Mouse (Mus musculus) kidney, postnatal 4 days (tissue): ENCODE data around the gene Ssr1.
A peak's percentile ranks its signal among the peaks of the same experiment; 100 is the strongest.

ENCODE experiments used
- DNase-seq, 2 experiments: peaks; one replicate each; pipeline ENCODE4 v3.0.0; 2021; ENCODE audit warnings: mixed read lengths in 2 of 2

The Ssr1 gene

DNA sequence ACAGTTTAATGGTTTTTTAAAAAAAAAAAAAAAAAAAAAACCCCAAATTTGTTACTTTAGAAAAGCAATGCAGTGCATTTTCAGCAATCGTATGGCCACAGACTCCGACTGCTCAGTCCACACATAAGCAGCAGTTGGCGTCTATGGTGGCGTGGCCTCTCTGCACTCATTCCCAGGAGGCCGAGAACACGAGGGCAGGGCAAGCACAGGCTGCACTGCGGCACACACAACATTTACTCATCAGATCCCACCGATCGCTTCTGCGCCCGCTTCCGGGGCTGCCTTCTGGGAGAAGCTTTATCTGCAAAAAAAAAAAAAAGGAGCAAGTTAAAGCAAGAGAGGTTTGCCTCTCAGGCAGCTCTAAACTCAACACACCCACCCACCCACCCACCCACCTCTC lies 14.5 kb downstream of the Ssr1 start:
- DNase-seq = no peak

DNA sequence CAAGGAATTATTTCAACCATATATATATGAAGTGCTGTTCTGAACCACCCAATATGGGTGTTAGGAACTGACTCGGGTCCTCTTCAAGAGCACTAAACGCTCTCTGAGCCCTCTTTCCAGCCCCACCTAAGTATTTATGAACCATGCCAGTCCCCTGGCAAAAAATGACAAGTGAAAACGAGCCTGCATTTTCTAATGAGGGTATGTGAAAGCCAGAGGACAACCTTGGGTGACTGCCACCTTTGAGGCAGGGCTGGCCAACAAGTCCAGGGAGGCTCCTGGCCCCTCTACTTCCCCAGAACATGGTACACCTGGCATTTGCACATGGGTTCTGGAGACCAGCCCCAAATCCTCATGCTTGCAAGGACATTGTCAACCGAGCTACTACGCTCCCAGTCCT lies 19.3 kb downstream of the Ssr1 start:
- no peak for DNase-seq

DNA sequence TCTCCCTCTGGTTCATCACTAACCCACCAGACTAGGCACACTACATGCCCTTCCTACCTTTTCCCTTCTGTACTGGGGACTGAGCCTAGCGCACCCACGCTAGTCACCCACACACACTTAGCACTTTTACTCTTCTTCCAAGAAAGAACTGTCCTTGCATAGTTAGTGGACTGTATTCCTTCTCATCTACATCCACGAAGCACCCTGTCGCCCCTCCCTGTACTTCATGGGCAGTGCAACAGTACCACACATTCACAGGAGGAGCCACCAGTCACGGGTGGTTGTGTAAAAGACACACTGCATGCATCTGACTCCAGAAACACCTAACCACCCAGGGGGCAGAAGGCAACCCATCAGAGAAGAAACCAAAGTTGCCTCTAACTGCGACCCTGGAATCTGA lies 20.0 kb downstream of the Ssr1 start:
- no peak for DNase-seq

DNA sequence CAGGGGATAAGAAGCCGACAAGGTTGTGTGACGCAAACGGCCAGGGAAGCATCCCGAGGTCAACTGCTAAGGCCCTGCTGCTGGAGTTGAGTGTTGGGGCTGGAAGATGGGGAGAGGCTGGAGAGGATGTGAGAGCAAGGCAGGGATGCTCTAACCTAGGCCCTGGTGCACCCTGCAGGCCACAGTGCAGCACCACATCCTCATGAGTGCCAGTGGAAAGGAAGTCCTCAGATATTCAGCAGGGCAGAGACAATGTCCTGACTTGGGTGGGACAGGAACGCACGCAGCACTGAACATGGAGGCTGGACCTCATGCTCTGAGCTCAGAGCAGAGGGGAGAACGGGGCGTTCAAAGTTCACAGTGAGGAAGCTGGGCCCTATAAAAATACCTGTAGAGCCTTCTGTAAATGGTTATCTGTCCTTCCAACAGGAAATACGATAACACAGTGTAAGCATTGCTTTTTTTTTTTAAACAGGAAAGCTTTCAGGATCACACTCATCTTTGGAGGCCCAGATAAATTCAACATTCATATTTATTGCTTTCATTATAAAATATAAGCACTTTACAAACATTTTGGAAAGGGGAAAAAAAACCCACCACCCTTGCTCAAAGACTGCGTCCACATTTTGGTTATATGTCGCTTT lies 23.0 kb downstream of the Ssr1 start:
- DNase-seq = peak in 1 of 2 experiments; percentile 51

DNA sequence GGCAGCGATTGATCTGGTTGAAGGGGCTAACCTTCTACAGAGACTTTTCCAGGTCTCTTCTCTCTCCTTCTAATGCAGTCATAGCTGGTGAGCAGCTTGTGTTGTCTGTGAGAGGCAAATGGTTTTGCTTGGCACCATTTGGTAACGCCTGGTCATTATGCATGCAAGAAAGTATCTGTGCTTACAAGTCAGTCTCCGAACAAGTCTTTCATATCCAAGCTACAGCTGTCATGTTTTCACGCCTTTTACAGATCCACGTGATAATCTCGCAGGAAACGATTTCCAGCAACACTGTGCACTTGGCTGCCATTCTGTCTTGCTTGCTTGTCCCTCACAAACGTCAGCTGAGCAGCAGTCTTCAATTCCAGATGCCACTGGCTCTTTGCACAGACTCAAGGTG lies 24.0 kb downstream of the Ssr1 start:
- DNase-seq = no peak

DNA sequence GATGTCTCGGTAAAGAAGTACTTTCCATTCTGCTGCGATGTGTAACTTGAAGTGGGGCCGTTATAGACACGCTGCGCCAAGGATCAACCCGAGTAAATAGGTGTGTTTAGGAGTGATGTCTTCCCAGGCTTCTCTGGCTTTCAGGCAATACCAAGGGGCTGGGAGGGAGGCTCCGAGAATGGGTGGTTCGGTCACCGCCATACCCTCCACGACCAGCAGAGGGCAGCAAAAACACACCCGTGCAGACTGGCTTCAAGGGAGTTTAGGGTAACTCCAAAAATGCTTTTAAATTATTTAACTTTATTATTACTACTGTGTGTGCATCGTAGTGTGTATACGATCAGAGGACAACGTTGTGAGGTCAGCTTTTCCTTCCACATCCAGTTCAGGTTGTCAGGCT lies 24.7 kb downstream of the Ssr1 start:
- DNase-seq = peak; percentile 93 to 95

DNA sequence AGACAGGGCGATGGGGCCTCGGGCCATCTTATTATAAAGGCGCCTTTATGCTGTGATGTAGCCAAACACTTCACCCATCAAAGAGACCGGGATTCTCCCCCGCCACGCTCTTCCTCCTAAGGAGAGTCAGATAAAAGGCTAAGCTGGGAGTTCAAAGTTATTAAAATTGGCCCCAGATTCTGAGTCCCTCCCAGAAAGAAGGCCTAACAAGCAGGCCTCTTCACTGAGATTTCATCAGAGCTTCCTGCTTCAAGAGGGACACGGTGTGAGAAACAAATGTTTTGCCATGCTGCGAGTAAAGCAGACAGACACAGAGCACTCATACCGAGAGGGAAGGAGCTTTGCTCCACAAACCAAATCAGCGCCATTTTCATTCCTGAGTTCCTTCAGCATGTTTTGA lies 26.5 kb downstream of the Ssr1 start:
- DNase-seq = no peak

DNA sequence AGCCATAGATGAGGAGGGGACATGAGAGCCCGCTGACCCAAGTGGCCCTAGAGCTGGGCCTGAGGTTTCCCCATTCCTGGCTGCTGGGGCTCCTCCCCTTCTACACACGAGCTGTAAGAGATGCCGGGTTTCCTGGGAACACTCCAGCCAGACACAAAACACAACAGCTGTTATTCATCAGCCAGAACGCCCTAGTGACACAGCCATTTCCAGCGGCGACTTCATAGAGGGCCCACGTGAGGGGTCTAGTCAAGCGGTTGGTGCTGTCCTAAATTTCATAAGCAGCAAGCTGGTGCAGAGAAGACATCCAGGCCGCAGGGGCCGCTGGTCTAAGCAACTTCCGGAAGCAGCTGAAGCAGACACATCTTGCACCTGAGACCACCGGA lies 27.0 kb downstream of the Ssr1 start:
- peak; percentile 82 to 87 for DNase-seq

DNA sequence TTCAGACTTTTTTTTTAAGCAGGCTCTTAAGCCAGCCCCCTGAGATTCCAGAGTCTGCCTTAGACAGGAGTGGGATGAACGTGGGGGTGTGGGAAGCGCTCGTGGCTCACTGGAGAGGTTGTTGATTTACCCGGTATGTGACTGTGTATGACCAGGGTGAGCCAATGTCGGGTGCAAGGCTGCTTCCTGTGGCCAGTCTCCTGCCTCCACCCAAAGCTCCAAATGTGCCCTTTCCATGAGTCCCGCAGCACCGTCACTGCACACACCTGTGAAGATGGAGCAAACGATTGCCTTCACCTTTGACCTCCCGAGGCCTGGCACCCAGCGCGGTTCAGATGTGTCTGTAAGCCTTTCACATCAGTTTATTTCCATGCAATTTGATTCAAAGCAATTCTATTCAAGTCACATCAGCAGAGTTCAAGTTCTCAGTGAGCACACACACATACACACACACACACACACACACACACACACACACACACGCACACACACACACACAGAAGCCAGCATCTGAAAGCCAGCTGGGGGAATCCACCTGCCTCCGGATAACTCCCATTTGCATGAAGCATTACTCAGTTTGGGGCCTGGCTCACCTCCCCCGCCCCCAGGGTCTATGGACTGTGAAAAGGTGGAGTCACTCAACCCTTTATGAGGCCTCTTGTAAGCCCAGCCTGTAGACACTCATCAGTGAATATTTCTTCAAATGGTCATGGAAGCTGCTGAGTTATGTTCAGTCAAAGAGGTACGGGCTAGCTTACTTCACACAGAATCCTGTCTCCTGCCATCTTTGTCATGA lies 27.6 kb downstream of the Ssr1 start:
- peak; percentile 76 to 88 for DNase-seq

DNA sequence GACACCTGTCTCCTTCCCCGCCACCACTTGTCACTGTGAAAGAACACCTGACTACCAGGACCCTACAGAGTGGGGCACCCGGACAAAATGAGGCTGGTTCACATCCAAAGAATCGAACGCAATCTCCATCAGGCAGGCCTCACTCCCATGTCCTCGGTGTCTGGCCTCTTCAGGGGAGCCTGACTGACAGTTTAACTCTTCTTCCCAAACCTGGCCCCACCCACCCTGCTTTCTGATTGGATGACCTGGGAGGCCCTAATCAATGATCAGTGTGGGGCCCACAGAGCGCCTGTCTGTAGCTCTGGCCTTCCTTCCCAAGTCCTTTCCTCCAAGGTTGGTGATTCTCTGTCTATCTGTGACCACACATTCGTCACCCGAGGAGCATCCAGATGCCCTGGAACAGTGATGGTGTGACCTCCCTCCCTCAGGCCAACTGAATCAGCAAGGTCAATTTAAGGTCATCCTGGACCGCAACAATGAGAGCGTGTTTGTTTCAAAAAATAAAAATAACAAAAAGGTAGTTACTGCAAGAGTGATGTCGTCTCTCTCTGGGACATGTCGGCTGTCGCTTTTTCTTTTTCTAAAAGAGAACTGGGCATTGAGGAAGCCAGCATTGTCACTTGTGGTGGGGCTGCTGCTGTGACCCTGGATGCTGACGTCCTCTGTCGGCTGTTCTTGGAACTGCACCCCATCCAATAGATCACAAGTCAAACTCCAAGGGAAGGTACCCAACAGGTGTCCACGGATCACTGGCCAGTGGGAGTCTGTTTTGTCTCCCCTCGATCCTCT lies 28.7 kb downstream of the Ssr1 start:
- peak; percentile 48 to 55 for DNase-seq

DNA sequence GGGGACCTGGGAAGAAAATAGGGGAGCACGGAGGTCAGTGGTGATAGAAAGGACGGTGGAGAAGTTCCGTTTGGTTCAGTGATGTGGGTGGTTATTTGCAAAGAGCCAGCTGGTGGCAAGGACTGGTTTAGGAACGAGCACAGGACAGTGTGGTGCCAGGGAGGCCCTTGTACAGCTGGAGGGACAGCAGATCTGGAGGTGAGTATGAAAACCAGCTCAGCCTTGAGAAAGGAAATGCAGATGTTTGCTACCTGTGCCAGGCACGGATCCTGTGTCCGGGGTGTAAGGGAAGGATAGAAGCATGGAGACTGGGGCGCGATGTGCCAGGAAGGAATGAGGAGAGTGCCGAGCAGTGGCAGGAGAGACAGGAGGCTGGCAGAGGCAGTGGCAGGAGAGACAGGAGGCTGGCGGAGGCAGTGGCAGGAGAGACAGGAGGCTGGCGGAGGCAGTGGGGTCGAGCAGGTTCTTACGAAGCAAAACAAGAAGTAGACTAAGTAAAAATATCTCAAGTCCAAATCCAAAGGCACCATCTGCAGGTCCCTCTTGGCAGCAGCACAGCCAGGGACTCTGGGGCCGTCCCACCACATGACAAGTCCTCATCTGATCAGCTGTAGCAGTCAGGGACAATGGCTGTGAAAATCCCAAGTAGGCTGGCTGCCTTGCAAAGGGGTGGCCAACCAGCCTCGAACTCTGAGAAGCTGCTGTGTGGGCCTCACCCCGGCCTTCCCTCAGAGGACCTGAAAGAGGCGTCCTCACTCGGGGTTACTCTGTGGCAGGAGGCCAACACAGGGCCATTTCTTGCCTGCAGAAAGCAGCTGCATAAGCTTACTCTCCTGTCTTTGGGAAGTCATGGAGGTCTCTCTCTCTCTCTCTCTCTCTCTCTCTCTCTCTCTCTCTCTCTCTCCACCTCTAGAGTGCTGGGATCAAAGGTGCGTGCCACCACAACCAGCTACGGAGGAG lies 29.6 kb downstream of the Ssr1 start:
- DNase-seq = peak; percentile 34 to 40

DNA sequence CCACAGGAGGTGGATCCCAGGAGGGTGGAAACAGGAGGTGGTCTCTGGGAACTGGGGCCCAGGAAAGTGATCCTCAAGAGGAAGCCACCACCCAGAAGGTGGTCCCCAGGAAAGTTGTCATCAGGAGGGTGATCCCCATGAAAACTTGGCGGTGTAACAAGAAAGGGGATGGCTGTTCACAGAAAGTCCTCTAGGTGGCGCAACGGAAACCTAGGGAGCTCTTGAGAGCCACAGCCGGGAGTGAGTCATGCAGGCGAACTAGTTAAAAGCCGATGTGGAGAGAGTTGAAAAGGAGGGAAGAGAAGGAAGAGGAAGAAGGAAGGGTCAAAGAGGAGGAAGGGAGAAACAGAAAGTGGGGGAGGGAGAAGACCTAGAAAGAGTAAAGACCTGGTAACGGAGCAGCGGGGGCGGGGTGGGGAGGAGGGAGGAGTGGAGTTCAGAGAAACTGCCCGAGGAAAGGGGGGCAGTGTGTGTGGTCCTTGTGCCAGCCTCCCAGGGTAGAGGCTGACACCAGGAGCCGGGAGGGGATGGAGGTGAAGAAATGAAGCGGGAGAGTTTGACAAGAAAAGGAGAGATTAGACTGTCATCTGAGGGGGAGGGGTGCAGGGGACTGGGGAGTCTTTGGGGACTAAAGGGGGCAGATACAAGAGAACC lies 30.5 kb downstream of the Ssr1 start:
- DNase-seq = peak; percentile 84 to 90

DNA sequence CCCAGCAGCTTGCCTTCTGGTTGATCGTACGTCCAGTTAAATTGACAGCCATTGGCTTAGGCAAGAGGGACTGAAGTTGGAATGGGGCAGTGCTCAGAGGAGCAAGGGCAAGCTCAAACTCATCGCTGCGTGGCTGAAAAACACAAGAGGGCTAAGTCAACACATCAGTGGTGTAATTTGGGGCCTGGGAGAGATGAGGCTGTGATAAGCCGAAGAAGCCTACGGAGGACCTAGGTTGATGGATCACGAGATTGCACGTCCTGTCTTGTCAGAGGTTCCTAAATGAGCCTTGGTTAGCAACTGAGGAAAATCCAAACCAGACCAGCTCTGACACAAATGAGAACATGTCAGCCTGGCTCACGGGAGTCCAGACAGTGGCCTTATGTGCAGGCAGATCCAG lies 31.5 kb downstream of the Ssr1 start:
- no peak for DNase-seq

DNA sequence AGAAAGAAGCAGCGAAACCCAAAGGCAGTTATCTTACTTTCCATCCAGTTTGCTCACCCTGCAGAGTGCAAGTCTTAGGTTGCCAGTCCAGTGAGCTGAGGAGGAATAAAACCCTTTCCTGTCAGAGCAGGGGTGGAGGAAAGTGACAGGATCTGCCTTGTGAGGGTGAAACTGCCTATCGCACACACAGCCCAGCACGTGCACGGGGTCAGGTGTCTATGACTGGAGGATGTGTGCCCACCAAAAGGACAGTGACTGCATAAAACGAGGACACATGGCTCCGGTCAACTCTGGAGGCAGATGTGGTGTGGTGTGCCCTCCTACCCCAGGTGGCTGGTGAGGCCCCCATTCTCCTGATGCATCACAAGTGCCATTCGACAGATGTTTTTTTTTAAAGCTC lies 34.1 kb downstream of the Ssr1 start:
- DNase-seq = no peak

DNA sequence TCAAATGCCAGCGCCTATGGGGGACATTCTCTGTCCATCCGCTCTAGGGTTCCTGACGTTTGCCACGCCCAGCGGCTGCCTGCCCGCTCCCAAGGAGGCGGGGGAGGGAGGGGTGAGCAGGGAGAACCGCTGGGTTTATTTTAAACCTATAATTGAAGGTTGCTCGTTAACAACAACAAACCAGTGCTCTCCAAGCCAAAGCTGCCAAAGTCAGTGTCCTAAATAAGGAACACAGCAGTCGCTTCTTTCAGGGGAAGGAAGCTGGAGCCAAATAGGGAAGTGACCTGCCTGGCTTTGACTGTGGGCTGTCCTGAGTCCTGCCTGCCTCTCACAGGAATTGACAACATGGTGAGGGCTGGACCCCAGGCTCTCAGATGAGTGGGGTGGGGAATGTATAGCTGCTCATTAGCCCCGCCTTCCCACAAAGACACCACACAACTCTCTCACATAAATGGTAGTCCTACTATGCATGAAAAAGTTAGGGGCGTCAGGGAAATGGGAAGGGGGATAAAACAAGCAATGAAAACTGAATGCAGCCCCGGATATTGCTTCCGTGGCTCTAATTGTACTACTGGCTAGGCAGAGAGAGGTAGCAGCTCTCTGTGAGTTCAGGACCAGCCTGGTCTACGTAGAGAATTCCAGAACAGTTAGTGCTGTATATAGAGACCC lies 34.6 kb downstream of the Ssr1 start:
- no peak for DNase-seq

DNA sequence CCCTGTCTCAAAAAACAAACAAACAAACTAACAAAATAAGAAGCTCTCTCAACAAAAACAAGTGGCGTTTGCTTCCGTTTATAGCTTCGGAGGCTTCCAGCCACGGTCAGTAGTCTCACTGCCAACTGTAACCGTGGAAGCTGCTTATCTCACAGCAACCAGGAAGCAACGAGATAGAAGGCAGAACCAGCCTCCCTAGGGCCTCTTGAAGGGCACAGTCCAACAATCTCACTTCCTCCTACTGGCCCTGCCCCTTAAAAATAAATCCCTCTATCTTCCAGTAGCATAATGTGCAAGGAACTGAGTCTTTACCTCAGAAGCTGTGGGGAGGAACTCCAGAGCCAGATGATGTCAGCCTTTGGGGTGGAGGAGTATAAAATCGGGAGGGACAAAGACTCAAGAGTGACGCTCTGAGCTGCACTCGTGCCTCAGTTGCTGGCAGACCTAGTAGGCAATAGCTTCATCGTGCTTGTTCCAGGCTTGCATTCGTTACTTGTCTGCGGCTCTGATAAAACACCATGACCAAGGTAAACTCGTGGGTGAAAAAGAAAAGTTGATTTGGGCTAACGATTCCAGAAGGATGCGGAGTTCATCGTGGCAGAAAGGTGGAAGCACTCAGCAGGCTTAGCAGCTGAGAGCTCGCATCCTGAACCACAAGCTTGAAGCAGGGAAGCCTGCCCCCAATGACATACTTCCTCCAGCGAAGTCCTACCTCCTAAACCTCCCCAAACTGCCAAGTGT lies 35.3 kb downstream of the Ssr1 start:
- DNase-seq = no peak

DNA sequence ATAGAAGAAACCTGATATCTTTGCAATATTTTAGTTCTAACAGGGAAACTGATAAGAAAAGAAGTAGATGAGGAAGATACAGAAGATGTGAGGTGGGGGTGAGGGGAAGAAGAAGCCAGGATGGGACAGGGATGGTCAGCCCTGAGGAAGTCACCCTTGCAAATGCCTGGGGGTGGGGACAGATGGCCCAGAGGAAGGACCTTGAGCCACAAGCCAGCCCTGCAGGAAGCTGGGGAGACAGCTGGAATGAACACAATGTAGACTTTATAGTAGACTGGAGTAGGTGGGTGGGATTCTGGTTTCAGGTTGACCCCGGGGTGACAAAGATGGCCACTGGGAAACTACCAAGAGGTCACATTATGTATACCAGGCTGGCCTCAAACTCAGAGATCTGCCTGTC lies 39.7 kb downstream of the Ssr1 start:
- DNase-seq = no peak

DNA sequence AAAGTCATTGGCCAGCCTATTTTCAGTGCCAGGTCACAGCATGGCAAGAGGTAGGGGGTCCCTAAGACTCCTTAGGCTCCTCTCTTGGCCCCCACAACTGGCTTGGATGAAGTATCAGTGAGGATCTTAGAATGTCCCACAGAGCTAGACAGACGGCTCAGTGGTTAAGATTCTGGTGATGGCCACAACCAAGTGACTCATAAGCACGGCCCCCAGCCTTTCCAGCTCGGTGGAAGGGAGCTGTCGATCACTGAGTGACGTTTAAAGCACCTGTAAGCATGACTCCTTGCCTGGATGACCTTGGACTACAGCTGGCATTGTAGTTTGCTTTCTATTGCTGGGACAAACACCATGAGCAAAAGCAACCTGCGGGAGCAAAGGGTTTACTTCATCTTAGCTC lies 41.0 kb downstream of the Ssr1 start:
- DNase-seq = no peak

DNA sequence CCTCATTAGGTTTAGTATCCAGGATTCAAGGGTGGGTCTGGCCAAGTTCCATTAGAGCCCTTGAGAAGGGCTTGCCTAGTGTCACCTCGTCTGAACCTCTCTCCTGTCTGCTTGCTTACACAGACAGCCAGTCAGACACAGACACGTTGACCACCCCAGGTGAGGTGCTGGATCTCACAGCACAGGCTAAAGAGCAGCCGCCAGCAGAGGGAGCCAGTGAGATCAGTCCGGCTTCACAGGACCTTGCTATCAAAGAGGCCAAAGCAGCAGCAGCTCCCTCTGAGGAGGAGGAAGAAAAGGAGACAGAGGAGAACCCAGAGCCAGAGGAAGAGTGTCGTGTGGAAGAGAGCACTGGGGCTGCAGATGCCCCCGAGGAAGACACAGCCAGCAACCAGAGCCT lies 47.3 kb downstream of the Ssr1 start:
- DNase-seq = peak; percentile 95

DNA sequence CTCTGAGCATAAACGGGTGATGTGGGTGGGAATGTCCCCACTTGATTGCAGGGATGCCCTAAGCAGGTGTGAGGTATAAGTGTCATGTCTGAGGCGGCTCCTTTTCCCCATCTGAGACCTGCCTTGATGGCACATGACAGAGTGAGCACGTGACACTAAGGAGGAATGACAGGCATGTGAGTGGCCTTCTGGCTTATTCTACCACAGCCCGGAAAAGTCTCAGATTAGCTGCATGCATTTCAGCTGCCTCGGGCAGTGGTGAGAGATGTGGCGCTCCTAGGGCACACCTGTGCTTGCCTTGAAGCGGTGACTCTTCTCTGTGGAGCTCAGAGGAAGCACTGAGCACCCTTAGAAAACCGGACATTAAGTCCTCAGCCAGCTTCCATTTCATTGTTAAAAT lies 48.6 kb downstream of the Ssr1 start:
- DNase-seq = no peak

DNA sequence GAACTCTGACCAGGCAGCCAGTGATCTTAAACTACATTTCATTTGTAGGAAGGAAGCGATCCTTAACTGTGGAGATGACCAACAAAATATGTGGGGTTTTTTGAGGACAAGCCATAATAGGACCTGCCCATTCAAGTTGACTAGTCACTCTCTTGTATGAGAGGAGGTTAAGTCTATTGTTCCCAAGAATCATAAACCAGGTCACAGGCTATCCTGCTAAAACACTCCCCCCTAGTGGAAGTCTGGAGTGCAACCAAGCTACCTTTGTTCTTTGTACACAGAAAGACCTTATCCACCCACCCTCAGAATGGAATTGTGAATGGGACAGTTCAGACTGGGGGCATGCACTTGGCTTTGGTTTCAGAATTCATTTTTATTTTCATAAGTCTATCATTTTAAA lies 49.7 kb downstream of the Ssr1 start:
- DNase-seq = peak in 1 of 2 experiments; percentile 63
